Mouse (Mus musculus) cerebellum, postnatal 14 days (tissue): Measurements from ENCODE around the gene Ubr4.

ENCODE experiments used
- DNase-seq, 2 experiments: peaks; one replicate each; pipeline ENCODE4 v3.0.0; 2021; ENCODE audit warnings: mixed read lengths in 2 of 2

Ubr4 gene

DNA sequence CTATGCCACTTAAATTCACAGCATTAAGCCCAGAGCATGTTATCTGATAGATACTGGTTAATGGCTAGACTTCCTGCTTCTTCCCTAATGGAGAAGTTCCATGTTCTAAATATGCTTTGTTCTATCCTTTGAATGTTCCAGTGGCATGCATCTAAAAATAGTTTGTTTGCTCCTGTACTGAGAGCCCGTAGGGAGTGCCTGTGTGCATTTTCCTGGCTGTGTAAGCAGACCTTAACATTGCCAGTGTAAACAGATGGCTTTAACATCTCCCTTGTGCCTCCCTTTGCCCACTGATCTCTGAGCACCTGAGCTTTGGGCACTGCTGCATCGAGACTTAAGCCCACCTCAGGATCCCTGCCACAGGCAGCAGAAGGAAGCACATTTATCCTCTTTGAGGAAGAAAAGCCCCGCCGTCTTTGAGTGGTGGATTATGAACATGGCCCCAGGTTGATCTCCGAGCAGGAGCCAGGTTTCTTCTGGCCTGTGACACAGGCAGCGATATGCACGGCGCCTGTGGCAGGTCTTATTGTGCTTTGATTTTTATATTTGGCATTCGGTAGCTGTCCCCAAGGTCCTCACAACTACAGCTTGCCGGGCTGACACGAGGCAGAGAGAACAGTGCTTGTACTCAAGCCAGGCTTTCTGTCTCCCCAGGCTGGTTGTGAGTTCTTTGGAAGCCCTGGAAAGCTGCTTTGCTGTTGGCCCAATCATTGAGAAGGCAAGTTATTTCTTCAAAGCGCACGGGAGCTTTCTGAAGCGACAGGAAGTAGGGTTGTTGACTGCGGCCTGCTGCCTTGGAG, 80.8 kb downstream of the Ubr4 start:
- peak in 1 of 2 experiments; percentile 27 for DNase-seq

DNA sequence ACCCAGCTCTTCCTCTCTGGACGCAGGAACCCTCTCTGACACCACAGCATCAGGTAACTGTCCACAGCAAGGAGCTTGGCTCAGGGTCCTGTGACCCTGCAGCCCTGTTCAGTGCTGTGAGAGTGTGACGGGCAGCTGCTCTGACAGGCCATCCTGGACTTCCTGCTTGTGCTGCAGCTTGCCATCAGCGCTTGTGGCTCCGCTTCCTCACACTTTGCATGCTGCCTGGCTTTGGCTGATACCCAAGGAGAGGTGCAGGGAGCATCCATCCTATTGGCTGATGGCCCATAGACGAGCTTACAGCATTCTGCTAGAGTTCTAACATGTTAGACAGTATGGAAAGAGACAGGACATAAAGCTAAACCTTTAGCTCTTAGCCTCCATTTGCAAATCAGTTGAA, 88.8 kb downstream of the Ubr4 start:
- DNase-seq = peak; percentile 72

DNA sequence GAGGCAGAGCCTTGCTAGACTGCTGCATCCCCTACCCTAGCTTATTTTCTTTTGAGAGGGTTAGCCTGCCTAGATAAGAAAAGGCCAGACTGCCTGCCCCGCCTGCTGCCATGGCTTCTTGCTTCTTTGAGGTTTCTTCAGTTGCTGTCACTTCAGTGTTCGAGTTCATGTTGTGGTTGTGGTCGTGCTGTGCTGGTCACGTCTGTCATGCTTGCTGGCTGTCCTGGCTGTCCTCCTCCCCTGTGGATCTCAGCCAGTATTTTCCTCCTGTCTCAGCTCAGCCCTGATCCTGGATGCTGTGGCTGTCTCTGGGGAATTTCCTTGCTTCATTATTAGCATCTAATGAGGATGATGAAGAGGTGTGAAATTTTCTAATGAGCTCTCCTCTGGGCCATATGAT, 89.4 kb downstream of the Ubr4 start:
- DNase-seq = peak in 1 of 2 experiments; percentile 47

DNA sequence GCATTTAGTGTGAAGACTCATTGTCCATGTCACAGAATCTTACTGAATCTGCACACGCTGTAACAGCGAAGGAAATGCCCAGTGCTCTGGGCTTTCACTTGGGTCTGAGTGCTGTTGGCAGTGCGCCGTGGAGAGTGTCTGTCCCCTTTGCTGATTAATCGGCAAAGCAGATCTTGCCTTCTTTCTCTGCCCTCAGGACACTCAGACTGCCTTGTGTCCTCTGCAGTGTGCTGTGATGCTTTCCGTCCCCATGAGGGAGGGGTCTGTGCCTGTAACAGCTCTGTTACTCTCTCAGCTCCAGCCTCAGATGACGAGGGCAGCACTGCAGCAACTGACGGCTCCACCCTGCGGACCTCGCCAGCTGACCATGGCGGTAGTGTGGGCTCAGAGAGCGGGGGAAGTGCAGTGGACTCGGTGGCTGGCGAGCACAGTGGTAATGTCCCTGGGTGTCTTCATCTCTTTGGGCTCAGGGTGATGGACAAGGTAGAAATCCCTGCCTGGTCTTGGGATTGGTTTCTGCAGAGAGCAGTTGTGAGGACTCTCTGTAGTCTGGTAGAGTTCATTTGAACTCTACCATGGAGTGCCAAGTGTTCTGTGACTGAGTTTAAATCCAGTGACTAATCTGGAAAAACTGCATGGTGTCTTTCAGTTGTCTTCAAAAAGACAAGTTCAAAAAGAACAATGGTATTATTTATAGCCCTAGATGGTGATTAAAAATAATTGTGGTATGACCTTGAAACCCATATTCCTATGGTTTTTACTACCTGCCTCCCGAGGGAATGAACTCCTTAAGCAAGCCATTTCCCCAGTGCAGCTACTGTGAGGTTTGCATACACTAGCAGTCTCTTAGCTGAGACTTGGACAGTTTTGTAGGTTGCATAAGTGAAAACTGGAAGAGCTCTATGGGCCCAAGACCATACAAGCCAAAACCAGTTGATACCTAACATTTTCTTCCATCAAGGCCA, 90.3 kb downstream of the Ubr4 start:
- DNase-seq = no peak

DNA sequence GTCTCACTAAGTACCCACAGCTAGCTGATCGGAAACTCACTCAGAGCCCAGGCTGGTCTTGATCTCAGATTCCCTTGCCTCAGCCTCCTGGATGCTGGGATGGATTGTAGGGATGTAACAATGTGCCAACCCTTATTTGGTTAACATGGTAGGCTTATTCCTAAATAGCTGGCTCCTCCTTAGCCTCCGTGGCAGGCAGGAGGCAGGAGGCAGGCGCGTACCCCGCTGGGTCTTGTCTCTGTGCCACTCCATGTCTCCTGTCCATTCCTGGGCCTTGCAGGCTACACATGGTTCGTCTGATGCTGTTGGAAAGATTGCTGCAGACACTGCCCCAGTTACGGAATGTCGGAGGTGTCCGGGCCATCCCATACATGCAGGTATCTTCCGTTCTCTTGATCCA, 91.9 kb downstream of the Ubr4 start:
- peak; percentile 79 to 80 for DNase-seq

DNA sequence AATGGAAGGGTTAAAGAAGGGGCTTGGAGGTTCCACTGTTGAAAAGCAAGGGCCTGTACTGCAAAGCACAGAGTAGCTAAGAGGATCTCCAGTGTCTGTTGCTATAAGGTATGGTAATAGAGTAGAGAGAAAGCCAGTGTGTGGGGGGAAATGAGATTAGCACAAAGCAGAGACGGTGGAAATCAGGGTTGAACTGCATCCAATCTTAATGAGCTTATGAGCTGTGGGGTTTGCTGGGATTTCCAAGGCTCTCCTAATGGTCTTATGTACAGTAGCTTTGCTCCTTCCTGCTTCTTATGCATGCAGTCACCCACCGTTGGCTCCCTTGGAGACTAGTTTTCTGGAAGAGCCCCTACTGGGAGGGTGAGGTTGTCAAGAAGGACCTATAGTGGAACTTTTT, 93.8 kb downstream of the Ubr4 start:
- DNase-seq = no peak

DNA sequence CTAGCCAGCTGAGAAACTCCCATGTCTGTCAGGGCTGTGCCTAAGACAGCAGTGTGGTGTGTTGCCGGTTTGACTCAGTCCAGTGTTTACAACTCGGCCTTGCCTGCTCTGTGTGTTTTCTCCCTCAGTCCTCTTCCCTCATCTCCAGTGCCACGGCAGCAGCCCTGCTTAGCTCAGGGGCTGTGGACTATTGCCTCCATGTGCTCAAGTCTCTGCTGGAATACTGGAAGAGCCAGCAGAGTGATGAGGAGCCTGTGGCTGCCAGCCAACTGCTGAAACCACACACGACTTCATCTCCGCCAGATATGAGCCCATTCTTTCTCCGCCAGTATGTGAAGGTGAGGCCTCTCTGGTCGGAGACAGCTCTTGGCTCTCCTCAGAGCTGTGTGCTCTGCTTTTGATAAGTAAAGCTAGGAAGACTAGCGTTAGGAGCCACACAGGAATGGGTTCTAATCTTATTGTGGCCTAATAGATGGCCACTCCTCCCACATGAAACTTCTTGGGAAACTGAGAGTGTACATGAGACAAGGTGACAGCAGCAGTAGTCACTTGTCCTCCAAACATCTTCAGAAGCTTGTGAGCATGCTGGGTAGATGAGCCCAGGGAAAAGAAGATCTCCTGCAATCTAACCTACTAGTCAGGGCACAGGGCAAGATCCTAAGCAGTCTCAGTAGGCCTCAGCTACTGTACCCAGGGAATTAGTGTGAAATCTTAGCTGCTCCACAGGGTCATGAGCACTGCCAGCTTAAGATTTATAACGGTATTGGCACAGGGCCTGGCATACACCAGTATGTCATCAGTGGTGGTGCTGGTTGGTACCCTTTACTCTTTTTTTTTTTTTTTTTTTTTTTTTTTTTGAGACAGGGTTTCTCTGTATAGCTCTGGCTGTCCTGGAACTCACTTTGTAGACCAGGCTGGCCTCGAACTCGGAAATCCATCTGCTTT, 94.6 kb downstream of the Ubr4 start:
- DNase-seq = no peak

DNA sequence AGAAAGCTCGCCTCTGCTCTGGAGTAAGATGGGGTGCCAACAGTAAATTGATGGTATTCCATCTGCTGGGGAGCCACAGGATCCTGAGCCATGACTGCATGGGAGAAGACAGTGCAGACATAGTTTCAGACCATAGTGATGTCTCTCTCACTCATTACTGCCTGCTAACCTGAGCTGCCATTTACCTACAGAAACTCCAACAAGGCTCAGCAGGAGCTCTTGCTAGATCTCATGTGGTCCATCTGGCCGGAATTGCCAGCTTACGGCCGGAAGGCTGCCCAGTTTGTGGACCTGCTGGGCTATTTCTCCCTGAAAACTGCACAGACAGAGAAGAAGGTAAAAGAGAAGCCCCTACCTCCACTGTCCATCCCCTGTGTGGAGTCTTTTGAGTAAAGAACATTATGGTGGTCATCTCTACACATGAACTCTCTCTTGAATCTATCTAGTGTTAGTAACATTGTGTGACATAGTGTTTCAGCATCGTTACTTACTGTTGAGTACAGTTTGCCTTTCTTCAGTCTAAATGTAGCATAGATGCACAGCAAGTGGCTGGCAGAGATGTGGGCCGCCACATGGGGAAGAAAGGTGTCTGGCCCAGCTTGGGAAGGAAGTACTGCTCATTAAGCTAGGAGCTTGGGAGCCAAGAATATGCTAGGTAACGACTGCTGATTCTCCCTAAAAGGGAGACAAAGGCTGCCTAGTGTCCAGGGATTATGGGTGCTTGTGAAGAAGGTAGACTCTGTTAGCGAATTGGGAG, 100.7 kb downstream of the Ubr4 start:
- peak; percentile 32 to 48 for DNase-seq

DNA sequence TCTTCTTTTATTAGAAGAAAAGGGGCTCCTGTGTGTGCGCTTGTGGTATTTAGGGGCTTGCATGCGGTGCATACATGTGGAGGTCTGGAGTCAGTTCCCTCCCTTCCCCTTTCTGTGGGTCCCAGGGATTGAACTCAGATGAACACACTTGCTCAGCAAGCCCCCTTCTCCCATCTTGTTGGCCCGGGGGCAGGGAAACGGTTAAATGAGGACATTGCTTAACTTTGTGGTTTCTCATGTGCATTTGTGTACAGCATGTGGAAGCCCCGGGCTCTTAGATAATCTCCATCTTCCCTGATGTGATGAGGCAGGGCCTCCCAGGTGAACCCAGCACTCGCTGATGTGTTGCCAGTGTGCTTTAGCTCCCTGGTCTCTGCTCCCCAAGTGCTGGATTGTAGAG, 101.9 kb downstream of the Ubr4 start:
- no peak for DNase-seq

DNA sequence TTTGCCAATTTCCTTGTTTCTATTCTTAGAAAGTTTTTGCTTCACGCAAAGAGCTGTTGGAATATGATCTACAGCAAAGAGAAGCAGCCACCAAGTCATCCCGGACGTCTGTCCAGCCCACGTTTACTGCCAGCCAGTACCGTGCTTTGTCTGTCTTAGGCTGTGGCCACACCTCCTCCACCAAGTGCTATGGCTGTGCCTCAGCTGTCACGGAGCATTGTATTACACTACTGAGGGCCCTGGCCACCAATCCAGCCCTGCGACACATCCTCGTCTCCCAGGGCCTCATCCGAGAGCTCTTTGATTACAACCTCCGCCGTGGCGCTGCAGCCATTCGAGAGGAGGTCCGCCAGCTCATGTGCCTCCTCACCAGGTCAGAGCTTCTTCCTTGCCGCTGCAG, 107.6 kb downstream of the Ubr4 start:
- no peak for DNase-seq

DNA sequence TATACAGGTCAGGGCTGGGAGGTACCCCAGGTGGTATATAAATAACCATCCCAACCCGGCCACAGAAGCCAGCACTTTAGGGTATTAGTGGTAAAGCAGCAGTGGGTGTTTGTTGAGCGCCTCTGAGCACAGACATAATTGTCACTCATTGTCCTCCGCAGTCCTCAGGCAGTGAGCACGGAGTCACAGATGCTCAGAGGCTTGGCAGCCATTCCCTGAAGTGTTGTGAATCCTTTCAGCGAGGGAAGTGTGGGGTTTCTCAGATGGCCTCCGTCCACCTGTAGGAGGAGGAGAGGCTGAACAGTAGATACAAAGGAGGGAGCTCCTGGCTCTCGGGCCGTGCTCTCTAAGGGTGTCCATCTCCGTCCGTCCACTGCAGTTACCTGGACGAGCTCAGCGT, 111.8 kb downstream of the Ubr4 start:
- no peak for DNase-seq

DNA sequence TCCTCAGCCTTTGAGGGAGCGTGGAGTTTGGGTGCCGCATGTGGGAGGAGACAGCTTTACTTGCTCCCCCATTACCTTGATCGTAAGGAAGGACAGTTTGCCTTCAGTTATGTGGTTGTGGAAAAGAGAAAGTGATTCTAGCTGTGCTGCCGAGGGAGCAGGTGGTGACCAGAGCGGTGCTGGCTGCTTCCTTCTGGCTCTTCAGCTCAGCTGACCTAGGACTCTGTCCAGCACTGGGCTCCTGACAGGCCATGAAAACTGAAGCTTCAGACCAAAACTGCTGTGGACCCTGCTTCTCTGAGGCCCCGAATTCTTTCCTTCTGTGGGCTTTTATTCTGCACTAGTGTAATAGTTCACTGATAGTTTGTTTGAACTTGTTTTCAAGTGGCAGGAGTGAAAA, 114.1 kb downstream of the Ubr4 start:
- no peak for DNase-seq

DNA sequence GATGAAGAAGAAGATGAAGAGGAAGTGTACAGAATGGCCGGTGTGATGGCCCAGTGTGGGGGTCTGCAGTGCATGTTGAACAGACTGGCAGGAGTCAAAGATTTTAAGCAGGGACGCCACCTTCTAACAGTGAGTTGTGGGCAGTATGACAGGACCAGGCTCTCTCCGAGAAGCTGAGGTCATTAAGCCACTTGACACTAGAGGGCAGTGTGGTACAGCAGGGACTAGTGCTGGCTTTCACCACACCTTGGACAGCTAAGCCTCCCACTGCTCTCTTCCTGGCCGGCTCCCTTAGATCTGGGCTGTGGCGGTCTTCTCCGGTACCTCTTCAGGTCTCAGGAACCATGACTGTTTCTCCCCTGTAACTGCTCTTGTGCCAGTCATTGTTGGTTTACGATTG, 117.8 kb downstream of the Ubr4 start:
- DNase-seq = peak; percentile 96 to 97

DNA sequence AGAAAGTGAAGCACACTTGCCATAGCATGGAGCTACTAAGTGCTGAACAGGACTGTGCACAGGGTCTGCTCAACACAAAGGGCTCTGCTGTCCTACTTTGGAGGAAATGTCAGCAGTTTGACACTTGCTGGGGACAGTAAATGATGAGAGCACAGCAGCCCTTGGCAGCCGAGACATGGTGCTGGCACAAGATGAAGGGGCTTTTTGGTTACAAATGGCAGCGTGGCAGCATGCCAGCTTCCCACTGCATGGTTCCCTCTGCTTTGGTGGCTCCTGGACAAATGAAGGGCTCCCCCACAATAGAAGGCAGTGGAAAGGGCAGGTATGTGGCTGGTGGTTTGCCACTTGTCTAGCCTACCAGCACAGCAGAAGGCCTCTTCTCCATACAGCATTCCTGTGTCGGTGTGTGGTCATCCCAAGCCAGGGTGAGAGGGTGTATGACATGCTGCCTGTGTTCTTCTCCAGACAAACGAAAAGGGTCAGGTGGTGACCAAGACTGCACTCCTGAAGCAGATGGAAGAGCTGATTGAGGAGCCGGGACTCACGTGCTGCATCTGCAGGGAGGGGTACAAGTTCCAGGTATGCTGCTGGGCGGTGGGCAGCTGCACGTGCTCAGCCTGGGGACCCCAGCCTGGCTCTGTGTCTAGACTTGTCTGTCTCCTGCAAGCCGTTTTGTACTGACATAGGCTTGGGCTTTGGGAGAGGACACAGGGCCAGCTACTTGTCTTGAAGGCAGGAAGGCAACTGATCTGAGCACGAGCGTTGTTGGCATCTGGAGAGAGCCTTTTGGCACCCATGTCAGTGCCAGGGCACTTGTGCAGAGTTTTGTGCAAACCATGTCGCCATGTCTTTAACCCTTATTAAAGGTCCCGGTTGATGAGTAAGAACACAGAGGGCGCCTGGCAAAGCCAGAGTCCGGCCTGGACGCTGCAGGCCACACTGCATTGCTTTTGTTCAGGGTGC, 124.5 kb downstream of the Ubr4 start:
- peak; percentile 90 for DNase-seq

DNA sequence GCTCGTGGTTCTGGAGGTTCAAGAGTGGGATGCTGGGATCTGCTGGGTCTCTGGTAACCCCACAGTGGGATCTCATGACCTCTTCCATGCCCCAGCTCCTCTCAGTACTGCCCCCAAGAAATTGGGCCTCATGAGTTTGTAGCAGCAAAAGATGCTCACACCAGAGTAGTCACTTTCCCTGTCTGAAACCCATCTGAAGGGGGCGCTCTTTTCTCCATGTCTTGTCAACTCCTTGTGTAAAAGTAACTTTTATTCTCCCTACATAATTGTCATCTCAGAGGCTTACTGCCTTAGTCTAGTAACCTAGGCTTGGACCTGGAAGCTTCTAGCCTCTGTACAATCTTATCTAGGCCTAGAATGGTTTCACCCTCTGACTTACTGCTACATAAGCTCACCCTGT, 125.6 kb downstream of the Ubr4 start:
- peak in 1 of 2 experiments; percentile 50 for DNase-seq

DNA sequence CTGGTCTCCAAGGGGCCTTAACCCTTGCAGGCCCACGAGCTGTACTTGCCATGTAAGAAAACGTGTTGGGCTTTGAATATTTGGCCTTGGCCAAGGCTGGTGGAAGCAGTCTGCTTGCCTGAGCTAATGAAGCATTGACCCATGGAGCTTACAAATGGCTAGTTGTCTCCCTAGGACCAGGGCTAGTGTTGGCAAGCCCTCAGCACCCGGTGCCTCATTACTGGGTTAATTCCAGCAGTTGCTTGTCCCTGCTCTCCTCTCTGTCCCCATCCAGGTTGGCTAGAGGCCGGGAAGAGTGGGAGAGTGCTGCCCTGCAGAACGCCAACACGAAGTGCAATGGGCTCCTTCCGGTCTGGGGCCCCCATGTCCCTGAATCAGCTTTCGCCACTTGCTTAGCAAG, 126.8 kb downstream of the Ubr4 start:
- peak; percentile 46 to 65 for DNase-seq

DNA sequence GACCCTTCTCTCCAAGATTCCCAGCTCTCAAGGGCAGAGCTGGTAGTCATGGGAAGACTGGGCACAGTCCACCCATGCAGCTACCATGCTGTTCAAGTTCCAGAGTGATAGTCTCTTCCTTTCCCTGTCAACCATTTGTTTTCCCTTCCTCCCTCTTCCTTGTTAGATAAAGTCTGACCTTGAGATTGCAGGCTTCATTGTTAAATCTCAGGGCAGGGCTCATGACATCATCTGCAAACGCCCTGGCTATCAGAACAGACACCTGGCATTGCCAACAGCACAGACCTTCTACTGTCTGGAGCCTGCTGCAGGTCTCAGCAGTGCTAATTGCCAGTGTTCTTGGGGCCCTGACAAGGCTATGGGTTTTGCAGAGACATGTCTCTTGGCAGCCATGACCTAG, 129.0 kb downstream of the Ubr4 start:
- DNase-seq = peak; percentile 45 to 47

DNA sequence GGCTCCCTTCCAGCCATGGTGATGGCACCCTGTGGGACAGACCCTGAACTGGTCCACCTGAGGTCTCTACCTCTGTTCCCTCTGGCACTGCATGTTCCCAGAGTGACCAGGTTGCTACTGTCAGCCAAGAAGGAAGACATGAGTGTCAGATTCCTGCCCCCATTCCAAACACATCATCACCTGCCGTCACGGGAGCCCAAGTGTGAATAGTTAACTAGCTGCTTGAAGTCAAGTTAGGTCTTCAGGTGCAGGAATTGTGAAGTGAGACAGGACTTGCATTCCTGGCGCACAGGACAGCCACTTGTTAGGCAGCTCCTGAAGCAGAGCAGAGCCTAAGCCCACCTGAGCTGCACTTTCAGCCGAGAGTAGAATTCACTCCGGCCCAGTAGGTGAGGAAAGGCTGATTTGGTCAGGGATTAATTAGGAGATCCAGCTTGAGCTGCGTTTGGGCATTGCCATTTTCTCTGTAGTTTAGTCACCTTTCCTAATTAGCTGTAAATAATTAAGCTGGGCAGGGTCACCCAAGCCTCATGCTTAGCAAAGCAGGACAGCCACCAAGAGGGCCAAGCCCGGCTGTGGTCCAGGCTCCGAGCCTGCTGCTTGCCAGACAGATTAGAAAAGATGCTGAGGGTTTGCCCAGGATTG, 131.2 kb downstream of the Ubr4 start:
- no peak for DNase-seq

DNA sequence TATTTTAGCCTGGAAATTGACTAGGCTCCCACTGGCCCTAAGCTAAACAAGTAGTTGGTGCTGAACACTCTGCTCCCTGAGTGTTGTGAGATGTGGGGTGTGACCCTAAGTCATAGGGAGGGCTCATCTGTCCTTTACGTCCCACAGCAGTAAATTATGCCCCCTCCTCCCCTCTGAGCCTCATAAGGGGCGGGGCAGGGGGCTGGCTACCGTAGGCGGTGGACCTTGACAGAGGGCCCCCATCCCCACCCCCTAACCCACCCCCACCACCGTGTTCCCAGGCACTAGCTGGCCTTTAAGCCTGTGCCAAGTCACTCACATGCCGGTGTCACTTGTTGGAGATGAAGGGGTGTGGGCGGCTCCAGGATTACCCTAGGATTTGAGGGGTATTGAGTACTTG, 132.1 kb downstream of the Ubr4 start:
- DNase-seq = no peak

DNA sequence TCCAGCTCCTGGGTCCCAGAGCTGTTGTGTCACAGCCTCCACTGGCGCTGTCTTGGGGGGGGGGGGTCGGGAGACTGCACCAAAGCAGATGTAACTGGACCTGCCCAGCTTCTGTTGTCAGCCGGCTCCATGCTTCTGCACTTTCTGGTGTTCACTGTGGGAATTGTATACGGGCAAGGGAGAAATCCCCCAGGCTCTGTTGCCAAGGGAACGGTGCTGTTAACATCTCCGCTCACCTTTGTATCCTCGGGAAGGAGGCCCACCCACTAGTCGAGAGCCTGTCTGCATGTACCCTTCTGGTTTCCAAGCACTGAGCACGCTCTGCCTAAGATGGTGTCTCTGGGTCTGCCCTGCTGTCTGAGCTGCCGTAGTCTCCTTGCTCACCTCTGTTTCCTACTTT, 134.7 kb downstream of the Ubr4 start:
- no peak for DNase-seq
